Mouse (Mus musculus) neural tube, embryonic 15.5 days (tissue): ENCODE results near the gene Itpk1. TPM values are rescaled to one million over a fixed set of nuclear protein-coding genes. Genes with fewer than 3 reads are reported as not detected.

Experiments used
- ATAC-seq: fragments of 200-750 bp; cut with Nextera tagmentation; 2 replicates; pipeline ENCODE4 v1.8.0; 2017; ENCODE audit warnings: mild to moderate bottlenecking, moderate TSS enrichment, moderate library complexity; ENCODE audit not compliant: low FRiP score
- H3K27ac ChIP-seq: fragments of 300-500 bp; sonication (generic); replicated peaks from 2 replicates; pipeline ENCODE4 v1.5.1; 2015; ENCODE audit warnings: mild to moderate bottlenecking, inconsistent platforms
- H3K27me3 ChIP-seq: fragments of 300-500 bp; sonication (generic); replicated peaks from 2 replicates; pipeline ENCODE4 v1.6.1; 2015; ENCODE audit warnings: inconsistent platforms
- H3K36me3 ChIP-seq: fragments of 300-500 bp; sonication (generic); 2 replicates; pipeline ENCODE4 v1.6.1; 2015; ENCODE audit warnings: inconsistent platforms
- H3K4me1 ChIP-seq: fragments of 300-500 bp; sonication (generic); 2 replicates; pipeline ENCODE4 v1.6.1; 2015; ENCODE audit warnings: inconsistent platforms
- H3K4me2 ChIP-seq: fragments of 300-500 bp; sonication (generic); 2 replicates; pipeline ENCODE4 v1.6.1; 2015; ENCODE audit warnings: inconsistent platforms, mild to moderate bottlenecking, moderate library complexity
- H3K4me3 ChIP-seq: fragments of 300-500 bp; sonication (generic); replicated peaks from 2 replicates; pipeline ENCODE4 v1.5.1; 2015; ENCODE audit warnings: mild to moderate bottlenecking, inconsistent platforms
- H3K9ac ChIP-seq: fragments of 300-500 bp; sonication (generic); replicated peaks from 2 replicates; pipeline ENCODE4 v1.6.1; 2015; ENCODE audit warnings: mild to moderate bottlenecking, inconsistent platforms
- H3K9me3 ChIP-seq: fragments of 300-500 bp; sonication (generic); replicated peaks from 2 replicates; pipeline ENCODE4 v1.6.1; 2016; ENCODE audit warnings: inconsistent platforms
- WGBS: fragments of 180-500 bp; shearing (Covaris S2); methylation state at CpG from one replicate; pipeline ENCODE4 v1.1.7; 2015; ENCODE audit warnings: mixed read lengths; 5-methylcytosine and 5-hydroxymethylcytosine counted together
- polyA plus RNA-seq: library from polyadenylated mRNA; unstranded; fragments of >200 nt; fragmentation: Nextera tagmentation; extraction: Ambion mirVana; gene quantifications from 2 replicates; pipeline ENCODE4 v1.2.1, GENCODE M21; 2015

Gene Itpk1
- polyA plus RNA-seq, 1 experiment from 2014 or later: 42.7 TPM

DNA sequence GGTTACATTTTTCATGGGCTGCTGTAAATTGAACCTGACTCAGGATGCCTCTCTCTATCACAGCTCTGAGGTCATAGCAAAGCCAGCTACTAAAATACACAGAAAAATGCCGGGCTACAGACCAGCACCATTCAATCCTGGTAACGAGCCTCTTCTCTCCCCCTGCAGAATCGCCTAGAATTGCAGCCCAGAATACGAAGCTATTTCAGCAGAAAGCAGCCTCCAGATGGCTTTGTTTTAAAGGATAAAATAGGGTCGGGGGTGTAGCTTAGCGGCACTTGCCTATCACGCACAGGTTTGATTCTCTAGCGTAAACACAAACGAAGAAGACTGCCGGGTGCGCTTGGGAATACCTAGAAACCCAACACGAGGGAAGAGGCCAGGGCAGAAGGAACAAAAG lies 4.3 kb downstream of the Itpk1 start:
- ATAC-seq: no peak
- peak overlapping the region; percentile 56 for H3K27ac ChIP-seq
- H3K4me1 ChIP-seq: peaks cover 90% of the 10 kb centered on the region
- H3K9ac ChIP-seq: no peak overlapping the region
- H3K36me3 ChIP-seq: no peaks in the 10 kb centered on the region
- H3K9me3 ChIP-seq: no peaks in the 10 kb centered on the region
- H3K4me3 ChIP-seq: no peak overlapping the region
- 51% methylated on average over 12 of the region's 12 CpGs for WGBS
- no peak overlapping the region for H3K4me2 ChIP-seq
- H3K27me3 ChIP-seq: no peaks in the 10 kb centered on the region

DNA sequence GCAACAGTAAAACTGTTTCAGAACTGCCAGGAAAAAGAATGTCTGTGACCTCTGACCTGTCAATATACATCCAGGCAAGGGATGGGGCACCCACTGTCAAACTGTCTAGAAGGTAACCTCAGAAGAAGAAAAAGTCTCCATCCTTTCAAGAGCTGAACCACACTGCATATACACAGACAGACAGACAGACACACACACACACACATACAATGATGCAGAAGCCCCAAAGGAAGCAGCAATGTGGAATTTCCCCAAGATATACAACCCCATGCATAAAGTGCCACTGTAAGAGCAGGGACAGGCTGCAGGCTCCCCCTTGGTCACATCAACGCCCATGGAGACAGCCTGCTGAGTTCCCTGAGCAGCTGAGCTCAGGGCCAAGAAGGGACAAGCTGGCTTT lies 5.6 kb downstream of the Itpk1 start:
- H3K36me3 ChIP-seq: no peaks in the 10 kb centered on the region
- H3K27ac ChIP-seq: no peak overlapping the region
- H3K4me2 ChIP-seq: no peak overlapping the region
- no peaks in the 10 kb centered on the region for H3K27me3 ChIP-seq
- peaks cover 93% of the 10 kb centered on the region for H3K4me1 ChIP-seq
- no peak overlapping the region for H3K9ac ChIP-seq
- 22% methylated on average over 1 of the region's 1 CpGs for WGBS
- ATAC-seq: no peak
- no peak overlapping the region for H3K4me3 ChIP-seq
- no peaks in the 10 kb centered on the region for H3K9me3 ChIP-seq

DNA sequence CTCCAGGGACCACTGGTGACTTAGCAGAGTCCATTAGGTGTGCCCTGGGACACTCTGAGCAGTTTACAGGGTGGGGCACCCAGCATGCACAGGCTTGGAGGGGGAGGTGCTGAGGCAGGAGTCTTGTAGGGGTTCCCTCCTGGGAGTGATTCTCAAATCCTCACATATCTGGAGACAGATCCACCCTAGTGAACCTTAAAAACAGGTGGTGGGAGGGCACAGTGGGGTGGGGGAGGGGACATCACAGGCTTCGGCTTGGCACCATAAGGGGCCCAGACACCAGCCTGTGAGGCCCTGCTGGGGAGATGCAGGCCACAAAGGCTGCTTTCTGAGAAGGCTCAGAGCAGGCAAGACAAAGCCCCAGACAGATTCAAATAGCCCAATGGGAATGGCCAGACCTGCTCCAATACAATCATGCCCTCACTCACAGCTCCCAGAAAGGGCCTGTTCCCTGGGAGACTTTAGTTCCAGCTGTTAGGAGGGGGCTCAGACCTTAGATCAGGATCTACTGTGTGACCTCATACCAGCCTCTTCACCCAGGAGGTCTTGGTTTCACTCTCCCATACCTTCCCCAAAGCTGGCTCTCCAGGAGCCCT lies 6.5 kb downstream of the Itpk1 start:
- H3K27ac ChIP-seq: 0 out of 2 replicates have a peak overlapping the region, but pooled peaks have one; percentile 37
- peaks cover 83% of the 10 kb centered on the region for H3K4me1 ChIP-seq
- no peaks in the 10 kb centered on the region for H3K36me3 ChIP-seq
- H3K4me3 ChIP-seq: no peak overlapping the region
- no peak overlapping the region for H3K9ac ChIP-seq
- no peaks in the 10 kb centered on the region for H3K27me3 ChIP-seq
- H3K4me2 ChIP-seq: no peak overlapping the region
- ATAC-seq: no peak
- H3K9me3 ChIP-seq: no peaks in the 10 kb centered on the region
- WGBS: 13% methylated on average over 1 of the region's 1 CpGs

DNA sequence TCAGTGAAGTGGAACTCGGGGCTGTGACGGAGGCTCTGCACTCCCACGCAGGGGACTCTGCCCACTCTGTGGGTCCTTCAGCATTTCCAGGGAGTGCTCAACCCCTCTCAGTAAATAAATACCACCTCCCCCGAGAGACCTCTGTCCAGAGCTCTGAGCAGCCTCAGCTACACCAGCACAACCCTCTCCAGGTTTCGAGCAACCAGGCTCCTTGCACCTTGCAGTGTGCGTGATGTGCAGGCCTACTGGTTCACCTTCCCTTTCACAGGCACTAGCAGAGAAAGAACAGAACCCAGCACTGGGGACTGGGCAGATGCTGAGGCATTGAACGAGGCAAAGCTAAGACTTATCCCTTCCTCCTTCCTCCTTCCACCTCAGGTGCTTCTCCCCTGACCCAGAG lies 7.3 kb downstream of the Itpk1 start:
- H3K36me3 ChIP-seq: no peaks in the 10 kb centered on the region
- WGBS: 81% methylated on average over 7 of the region's 7 CpGs
- H3K4me2 ChIP-seq: no peak overlapping the region
- H3K9ac ChIP-seq: 0 out of 2 replicates have a peak overlapping the region, but pooled peaks have one; percentile 3
- H3K4me1 ChIP-seq: peaks cover 75% of the 10 kb centered on the region
- no peak for ATAC-seq
- no peaks in the 10 kb centered on the region for H3K9me3 ChIP-seq
- H3K27ac ChIP-seq: no peak overlapping the region
- H3K4me3 ChIP-seq: no peak overlapping the region
- H3K27me3 ChIP-seq: no peaks in the 10 kb centered on the region

DNA sequence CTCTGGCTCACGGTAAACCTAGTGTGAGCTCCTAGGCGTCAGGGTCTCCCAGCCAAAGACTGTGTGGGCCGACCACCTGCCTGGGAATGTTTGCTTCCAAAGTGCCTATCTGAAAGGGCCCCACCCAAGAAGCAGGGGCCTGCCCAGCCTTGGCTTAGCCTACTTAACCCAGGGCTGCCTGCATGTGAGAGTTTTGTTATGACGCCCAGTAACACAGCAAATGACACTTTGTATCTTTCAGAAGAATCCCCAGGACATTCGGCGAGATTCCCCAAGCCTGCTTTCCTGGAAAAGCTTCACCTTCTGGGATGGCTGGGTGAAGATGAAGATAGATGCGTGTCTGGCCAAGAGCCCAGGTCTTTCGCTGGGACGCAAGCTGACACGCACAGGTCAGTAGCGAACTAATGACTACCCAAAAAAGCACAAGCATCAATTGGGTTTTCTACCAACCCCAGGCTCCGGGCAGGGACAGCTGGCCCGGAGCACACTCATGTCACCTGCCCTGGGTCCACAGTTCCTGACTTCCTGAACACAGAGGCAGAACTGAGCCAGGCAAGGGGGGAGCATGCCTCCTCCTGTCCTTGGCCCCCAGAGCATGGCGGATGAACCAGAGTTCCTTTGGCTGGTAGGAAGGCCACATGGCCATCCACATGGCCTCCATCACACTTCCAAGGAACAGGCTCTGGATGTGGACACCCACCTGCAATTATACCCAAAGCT lies 7.9 kb downstream of the Itpk1 start:
- Histone ChIP-seq H3K9ac (no peak overlapping the region), H3K4me1 (peaks cover 69% of the 10 kb centered on the region), H3K27ac (no peak overlapping the region), H3K4me3 (no peak overlapping the region), H3K36me3 (no peaks in the 10 kb centered on the region), H3K9me3 (no peaks in the 10 kb centered on the region), H3K27me3 (no peaks in the 10 kb centered on the region), H3K4me2 (no peak overlapping the region)
- WGBS: 86% methylated on average over 14 of the region's 14 CpGs
- ATAC-seq: no peak

DNA sequence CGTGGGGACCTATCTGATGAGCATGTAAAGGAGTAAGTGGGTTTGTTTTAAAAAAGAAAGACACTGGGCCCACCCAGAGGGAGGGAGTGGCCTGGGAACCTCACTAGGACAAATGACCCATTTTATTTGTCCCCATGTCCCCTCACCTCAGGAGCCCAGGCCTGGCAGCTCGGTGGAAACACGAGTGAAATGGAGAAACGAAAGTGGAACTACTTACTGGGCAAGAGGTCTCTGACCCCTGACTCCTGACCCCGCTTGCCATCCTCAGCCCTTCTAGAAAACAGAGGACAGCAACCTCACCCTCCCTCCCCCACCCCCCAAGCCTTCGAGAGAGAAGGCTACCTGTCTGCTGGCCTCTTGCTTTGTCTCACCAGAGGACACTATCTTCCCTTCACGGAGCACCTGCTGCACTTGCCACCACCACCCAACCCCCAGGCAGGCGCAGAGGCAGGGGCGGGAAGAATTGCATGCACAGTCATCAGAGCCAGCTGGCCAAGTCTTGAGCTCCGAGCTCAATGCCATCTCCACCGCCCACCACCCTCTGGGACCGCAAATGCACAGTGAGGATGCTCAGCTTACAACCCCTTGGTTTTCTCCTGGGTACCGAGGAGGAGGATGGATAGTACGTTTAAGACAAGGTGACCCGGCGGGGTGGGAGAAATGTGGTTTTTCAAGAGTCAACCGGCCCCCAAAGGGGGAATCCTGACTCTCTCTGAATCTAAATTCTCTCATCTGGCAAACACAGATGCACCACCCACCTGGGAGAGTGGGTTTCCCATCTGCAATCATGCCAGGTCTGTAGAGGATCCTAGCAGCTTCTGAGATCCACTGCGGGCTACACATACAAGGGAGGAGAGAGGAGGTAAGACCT lies 9.1 kb downstream of the Itpk1 start:
- Histone ChIP-seq H3K9ac (no peak overlapping the region), H3K36me3 (no peaks in the 10 kb centered on the region), H3K9me3 (no peaks in the 10 kb centered on the region), H3K4me1 (peaks cover 58% of the 10 kb centered on the region), H3K4me3 (no peak overlapping the region), H3K27ac (no peak overlapping the region), H3K4me2 (no peak overlapping the region), H3K27me3 (no peaks in the 10 kb centered on the region)
- 56% methylated on average over 18 of the region's 18 CpGs for WGBS
- ATAC-seq: no peak

DNA sequence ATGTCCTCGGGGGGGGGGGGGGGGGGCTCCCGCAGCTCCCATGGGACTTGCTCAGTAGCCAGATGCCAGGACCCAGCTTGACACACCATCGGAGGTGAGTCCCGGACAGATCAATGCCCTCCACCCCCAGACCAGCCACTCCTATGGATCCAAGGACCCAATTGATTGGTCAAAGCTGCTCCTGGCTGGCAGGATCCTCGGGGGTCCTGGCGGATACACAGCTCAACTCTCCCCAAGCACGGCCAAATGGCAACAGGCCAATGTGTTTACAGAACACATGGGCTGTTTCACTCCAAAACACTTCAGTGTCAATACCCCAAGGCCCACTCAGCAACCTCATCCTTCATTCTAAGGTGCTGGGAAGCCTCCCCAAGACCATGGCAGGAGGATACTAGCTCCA lies 13.0 kb downstream of the Itpk1 start:
- H3K27ac ChIP-seq: no peak overlapping the region
- no peak overlapping the region for H3K4me2 ChIP-seq
- peaks cover 23% of the 10 kb centered on the region for H3K4me1 ChIP-seq
- WGBS: 66% methylated on average over 7 of the region's 7 CpGs
- no peaks in the 10 kb centered on the region for H3K27me3 ChIP-seq
- ATAC-seq: no peak
- no peak overlapping the region for H3K4me3 ChIP-seq
- H3K9ac ChIP-seq: no peak overlapping the region
- H3K36me3 ChIP-seq: no peaks in the 10 kb centered on the region
- H3K9me3 ChIP-seq: no peaks in the 10 kb centered on the region

DNA sequence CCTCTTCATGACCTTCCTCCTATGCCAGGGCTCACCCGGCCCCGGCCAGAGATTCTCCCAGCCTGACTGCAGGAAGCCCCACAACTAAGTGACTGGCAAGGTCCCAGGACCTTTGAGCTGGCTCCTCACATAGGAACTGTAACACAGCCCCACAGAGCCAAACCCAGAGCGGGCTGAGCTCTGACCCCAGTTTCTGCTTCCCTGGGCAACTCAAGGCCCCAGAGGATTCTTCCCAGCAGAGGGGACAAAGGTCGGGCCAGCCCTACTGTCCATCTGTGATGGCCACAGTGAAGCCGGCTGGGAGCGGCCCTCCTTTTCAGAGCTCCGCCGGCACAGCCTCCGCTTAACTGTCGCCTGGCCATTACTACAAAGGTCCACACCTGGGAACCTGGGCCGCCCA lies 13.6 kb downstream of the Itpk1 start:
- no peaks in the 10 kb centered on the region for H3K36me3 ChIP-seq
- H3K27ac ChIP-seq: no peak overlapping the region
- WGBS: 70% methylated on average over 11 of the region's 11 CpGs
- H3K4me1 ChIP-seq: peaks cover 23% of the 10 kb centered on the region
- no peak overlapping the region for H3K4me3 ChIP-seq
- no peaks in the 10 kb centered on the region for H3K27me3 ChIP-seq
- ATAC-seq: no peak
- no peaks in the 10 kb centered on the region for H3K9me3 ChIP-seq
- no peak overlapping the region for H3K4me2 ChIP-seq
- H3K9ac ChIP-seq: no peak overlapping the region

DNA sequence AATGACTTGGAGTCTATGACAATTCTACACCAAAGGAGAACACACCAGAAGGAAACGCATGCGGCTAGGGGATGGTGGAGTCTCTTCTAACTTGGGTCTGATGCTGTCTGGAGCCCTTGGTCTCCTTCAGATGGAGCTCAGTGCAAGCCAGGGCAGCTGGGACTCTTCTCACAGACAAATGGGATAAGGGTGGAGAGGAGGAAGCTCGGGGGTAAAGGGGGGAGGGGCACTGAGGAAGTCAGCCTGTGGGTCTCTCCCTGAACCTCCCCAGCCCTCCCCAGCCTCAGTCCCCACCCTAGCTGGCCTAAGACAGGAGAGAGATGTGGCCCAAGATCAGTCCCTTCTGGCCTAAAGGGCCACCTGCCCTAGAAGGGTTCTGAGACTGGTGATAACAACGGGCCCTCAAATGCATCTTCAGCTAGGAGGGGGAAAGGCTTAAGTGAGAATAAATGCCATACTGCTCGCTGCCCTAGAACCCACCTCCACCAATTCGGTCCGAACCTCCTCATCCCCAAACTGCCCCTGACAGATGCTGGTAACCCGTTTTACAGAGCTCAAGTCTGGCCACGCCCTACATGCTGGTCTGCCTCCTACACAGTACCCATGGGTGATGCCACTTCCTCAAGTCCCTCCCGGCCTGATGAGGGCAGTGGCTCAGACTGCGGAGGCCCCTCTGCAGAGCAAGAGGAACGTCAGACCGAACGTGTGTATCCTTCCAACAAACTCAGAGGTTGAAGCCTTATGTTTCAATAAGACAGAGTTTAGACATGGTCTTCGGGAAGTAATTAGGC lies 14.8 kb downstream of the Itpk1 start:
- no peak overlapping the region for H3K4me2 ChIP-seq

DNA sequence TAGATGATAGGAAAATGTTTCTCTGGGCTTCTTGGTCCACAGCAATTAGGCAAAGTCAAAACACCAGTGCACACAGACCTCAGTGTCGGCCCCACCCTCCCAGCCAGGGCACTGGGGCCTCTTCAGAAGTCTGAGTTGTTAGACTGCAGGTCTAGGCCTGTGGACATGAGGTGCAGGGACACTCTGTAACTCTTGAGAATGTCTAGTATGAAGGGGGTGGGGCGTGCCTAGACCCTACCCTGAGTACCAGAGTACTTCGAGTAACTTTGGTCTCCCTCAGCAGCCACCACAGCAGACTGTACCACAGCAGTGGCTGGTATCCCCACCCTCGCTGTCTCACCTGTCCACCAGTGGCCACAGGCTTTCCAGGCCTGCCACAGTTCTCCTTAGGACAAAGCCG lies 18.4 kb downstream of the Itpk1 start:
- no peak for ATAC-seq
- Histone ChIP-seq H3K27me3 (no peaks in the 10 kb centered on the region), H3K36me3 (no peaks in the 10 kb centered on the region), H3K4me1 (peaks cover 46% of the 10 kb centered on the region), H3K4me2 (no peak overlapping the region), H3K9me3 (no peaks in the 10 kb centered on the region), H3K4me3 (no peak overlapping the region), H3K9ac (no peak overlapping the region), H3K27ac (peak overlapping the region; percentile 81)
- 95% methylated on average over 5 of the region's 5 CpGs for WGBS

More for the DNA sequence above, 14.8 kb downstream of the Itpk1 start:
- ATAC-seq: no peak
- WGBS: 90% methylated on average over 15 of the region's 15 CpGs
- no peak overlapping the region for H3K9ac ChIP-seq
- H3K9me3 ChIP-seq: no peaks in the 10 kb centered on the region
- H3K4me1 ChIP-seq: peaks cover 22% of the 10 kb centered on the region
- H3K36me3 ChIP-seq: no peaks in the 10 kb centered on the region
- no peaks in the 10 kb centered on the region for H3K27me3 ChIP-seq
- no peak overlapping the region for H3K4me3 ChIP-seq
- no peak overlapping the region for H3K27ac ChIP-seq

DNA sequence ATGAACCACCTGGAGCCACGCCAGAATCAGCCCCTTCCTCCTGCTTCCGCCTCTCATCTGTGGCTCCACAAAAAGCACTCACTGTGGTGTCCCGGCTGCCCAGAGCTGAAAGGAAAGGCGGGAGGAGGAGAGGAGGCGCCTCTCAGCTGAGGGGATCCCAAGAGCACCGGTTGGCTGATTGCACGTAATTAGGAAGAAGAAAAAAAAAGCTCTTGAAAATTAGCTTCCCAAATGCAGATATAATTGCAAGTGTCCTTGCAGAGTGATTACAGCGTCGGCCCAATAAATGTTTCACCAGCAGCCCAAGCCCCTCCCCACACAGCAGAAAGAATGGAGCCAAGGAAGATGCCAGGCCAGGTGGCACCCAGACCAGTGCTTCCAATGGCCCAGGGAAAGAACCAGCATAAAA lies 19.2 kb downstream of the Itpk1 start:
- H3K36me3 ChIP-seq: no peaks in the 10 kb centered on the region
- peak overlapping the region; percentile 34 for H3K4me2 ChIP-seq
- H3K27me3 ChIP-seq: no peaks in the 10 kb centered on the region
- ATAC-seq: peak; percentile 64
- no peak overlapping the region for H3K4me3 ChIP-seq
- 13% methylated on average over 9 of the region's 9 CpGs for WGBS
- peak overlapping the region; percentile 81 for H3K27ac ChIP-seq
- peaks cover 46% of the 10 kb centered on the region for H3K4me1 ChIP-seq
- H3K9ac ChIP-seq: no peak overlapping the region
- H3K9me3 ChIP-seq: no peaks in the 10 kb centered on the region
